ENCODE assay signal across 13 mouse cellular contexts in genomic region chr10:14703239-14703638, GRCm38 (mm10). TPM values are rescaled to one million over a fixed set of nuclear protein-coding genes. Genes with fewer than 3 reads are reported as not detected.
DNase-seq lines count a peak whose midpoint lies in the region; ATAC-seq and TF ChIP-seq lines count a peak whose summit lies in the region.
"Had no signal": no experiment of that assay in that cellular context is flagged by ENCODE, and none has a peak within 500 bp of the region (broad histone marks: within the 10 kb centered on the region; RNA-seq: fewer than 3 reads in every experiment).

No protein-coding gene starts in this region.

- TF ChIP-seq POLR2A in kidney, adult 2 months (IDR thresholded peaks at IDR 0.05; ENCODE audit: low read depth, low read length) = no peak

- H3K4me3 ChIP-seq in kidney, embryonic 14.5 days (ENCODE audit: low read length) = no peak overlapping the region
- H3K4me3 ChIP-seq in kidney, adult 2 months (ENCODE audit: insufficient read depth, low read depth, low read length) = no peak overlapping the region
- peak overlapping the region; percentile 88 for H3K4me3 ChIP-seq in forebrain, embryonic 12.5 days (replicated peaks)
- no peak overlapping the region; the same call in 1 of the 2 replicates for H3K4me3 ChIP-seq in hindbrain, embryonic 16.5 days (ENCODE audit: low read length)
- peak overlapping the region; percentile 90 for H3K4me3 ChIP-seq in neural tube, embryonic 12.5 days
- H3K4me3 ChIP-seq: embryonic facial prominence, embryonic 12.5 days; stomach, embryonic 15.5 days had no signal

- DNase-seq in kidney, adult 2 months = no peak
- no peak for DNase-seq in thymus, postnatal 25 days
- no peak for DNase-seq in cerebellum, adult 18-20 months
- DNase-seq in cerebellum, adult 8-10 months = no peak
- DNase-seq: kidney, postnatal 25 days had no signal

- WGBS in kidney, embryonic 14.5 days = 60% methylated on average over 1 of the region's 1 CpGs
- 82% methylated on average over 1 of the region's 1 CpGs for WGBS in kidney, adult 2 months
- 31% methylated on average over 1 of the region's 1 CpGs for WGBS in forebrain, embryonic 12.5 days
- 13% methylated on average over 1 of the region's 1 CpGs for WGBS in hindbrain, embryonic 16.5 days
- 24% methylated on average over 1 of the region's 1 CpGs for WGBS in neural tube, embryonic 12.5 days

- H3K27ac ChIP-seq in kidney, embryonic 14.5 days (ENCODE audit: low read depth, low read length) = no peak overlapping the region
- H3K27ac ChIP-seq in kidney, adult 2 months (ENCODE audit: insufficient read depth, low read depth, low read length) = no peak overlapping the region
- peak overlapping the region; percentile 56; the same call in 1 of the 2 replicates for H3K27ac ChIP-seq in forebrain, embryonic 12.5 days
- H3K27ac ChIP-seq in hindbrain, embryonic 16.5 days (ENCODE audit: low read depth, low read length) = no peak overlapping the region
- no peak overlapping the region for H3K27ac ChIP-seq in neural tube, embryonic 12.5 days
- H3K27ac ChIP-seq: embryonic facial prominence, embryonic 12.5 days; limb, embryonic 15.5 days; stomach, embryonic 15.5 days had no signal

- ATAC-seq in kidney, embryonic 14.5 days (ENCODE audit: low FRiP score, low TSS enrichment) = no peak
- ATAC-seq in forebrain, embryonic 12.5 days (ENCODE audit: low FRiP score) = no peak
- no peak for ATAC-seq in hindbrain, embryonic 16.5 days
- ATAC-seq in neural tube, embryonic 12.5 days (ENCODE audit: low FRiP score, low read depth) = peak; percentile 11; the same call in 1 of the 2 replicates
- ATAC-seq: inflammation-experienced regulatory T-cells, adult 6 months had no signal

- no peaks in the 10 kb centered on the region for H3K27me3 ChIP-seq in kidney, embryonic 14.5 days (ENCODE audit: control insufficient read depth, insufficient read depth, low read length)
- no peaks in the 10 kb centered on the region for H3K27me3 ChIP-seq in kidney, adult 2 months (replicated peaks; ENCODE audit: control insufficient read depth, insufficient read depth, low read length)
- no peaks in the 10 kb centered on the region for H3K27me3 ChIP-seq in forebrain, embryonic 12.5 days
- H3K27me3 ChIP-seq in hindbrain, embryonic 16.5 days (replicated peaks; ENCODE audit: control insufficient read depth, insufficient read depth, low read length) = no peaks in the 10 kb centered on the region
- no peaks in the 10 kb centered on the region for H3K27me3 ChIP-seq in neural tube, embryonic 12.5 days (replicated peaks)
- H3K27me3 ChIP-seq: embryonic facial prominence, embryonic 12.5 days; limb, embryonic 15.5 days; stomach, embryonic 15.5 days had no signal

- H3K4me2 ChIP-seq in kidney, embryonic 14.5 days (replicated peaks; ENCODE audit: low read depth, low read length) = no peak overlapping the region
- H3K4me2 ChIP-seq in forebrain, embryonic 12.5 days = peak overlapping the region; percentile 58
- H3K4me2 ChIP-seq in hindbrain, embryonic 16.5 days (ENCODE audit: low read length) = peak overlapping the region; percentile 70
- peak overlapping the region; percentile 71 for H3K4me2 ChIP-seq in neural tube, embryonic 12.5 days (replicated peaks)

- H3K9me3 ChIP-seq in kidney, embryonic 14.5 days (ENCODE audit: control insufficient read depth, low read length) = no peaks in the 10 kb centered on the region
- H3K9me3 ChIP-seq in forebrain, embryonic 12.5 days = no peaks in the 10 kb centered on the region
- H3K9me3 ChIP-seq in hindbrain, embryonic 16.5 days (ENCODE audit: control insufficient read depth, low read length) = 0 out of 2 replicates have a peak, but pooled peaks cover 2% of the 10 kb centered on the region
- no peaks in the 10 kb centered on the region for H3K9me3 ChIP-seq in neural tube, embryonic 12.5 days
- H3K9me3 ChIP-seq: embryonic facial prominence, embryonic 12.5 days; limb, embryonic 15.5 days; stomach, embryonic 15.5 days had no signal

- 0 out of 2 replicates have a peak overlapping the region, but pooled peaks have one; percentile 37 for H3K9ac ChIP-seq in kidney, embryonic 14.5 days (ENCODE audit: low read depth, low read length)
- H3K9ac ChIP-seq in forebrain, embryonic 12.5 days = peak overlapping the region; percentile 5; the same call in 1 of the 2 replicates
- no peak overlapping the region for H3K9ac ChIP-seq in hindbrain, embryonic 16.5 days (ENCODE audit: low read depth, low read length)
- no peak overlapping the region for H3K9ac ChIP-seq in neural tube, embryonic 12.5 days
- H3K9ac ChIP-seq: embryonic facial prominence, embryonic 12.5 days; limb, embryonic 15.5 days; stomach, embryonic 15.5 days had no signal

- peaks cover 12% of the 10 kb centered on the region for H3K4me1 ChIP-seq in kidney, embryonic 14.5 days (ENCODE audit: control insufficient read depth, insufficient read depth, low read length)
- no peaks in the 10 kb centered on the region for H3K4me1 ChIP-seq in kidney, adult 2 months (ENCODE audit: control insufficient read depth, insufficient read depth, low read length)
- peaks cover 22% of the 10 kb centered on the region for H3K4me1 ChIP-seq in forebrain, embryonic 12.5 days
- H3K4me1 ChIP-seq in hindbrain, embryonic 16.5 days (ENCODE audit: control insufficient read depth, insufficient read depth, low read depth, low read length) = peaks cover 15% of the 10 kb centered on the region
- H3K4me1 ChIP-seq in neural tube, embryonic 12.5 days = peaks cover 13% of the 10 kb centered on the region

- TF ChIP-seq CTCF in kidney, adult 2 months (conservative IDR thresholded peaks at IDR 0.05; ENCODE audit: insufficient read depth, insufficient read length, low read depth, low read length) = no peak

- no peaks in the 10 kb centered on the region for H3K36me3 ChIP-seq in kidney, embryonic 14.5 days (ENCODE audit: control insufficient read depth, insufficient read depth, low read length)
- H3K36me3 ChIP-seq in kidney, adult 2 months (ENCODE audit: control insufficient read depth, insufficient read depth, low read length) = no peaks in the 10 kb centered on the region
- H3K36me3 ChIP-seq in forebrain, embryonic 12.5 days (replicated peaks) = no peaks in the 10 kb centered on the region
- no peaks in the 10 kb centered on the region for H3K36me3 ChIP-seq in hindbrain, embryonic 16.5 days (ENCODE audit: control insufficient read depth, insufficient read depth, low read length)
- no peaks in the 10 kb centered on the region for H3K36me3 ChIP-seq in neural tube, embryonic 12.5 days
- H3K36me3 ChIP-seq: embryonic facial prominence, embryonic 12.5 days; limb, embryonic 15.5 days; stomach, embryonic 15.5 days had no signal

RNA-seq across cellular contexts. Expression of gene Vta1, which starts 2.1 kb away (rescaled TPM):
- 118 and 121 TPM in 2 replicates for polyA plus RNA-seq in kidney, embryonic 14.5 days (2014; fragmentation: Nextera tagmentation; extraction: Ambion mirVana)
- polyA plus RNA-seq in kidney, adult 2 months (2012; rRNA removed) = 77.7 and 82.5 TPM in 2 replicates
- 154 and 159 TPM in 2 replicates for polyA plus RNA-seq in forebrain, embryonic 12.5 days (2016; fragmentation: Nextera tagmentation; extraction: Ambion mirVana)
- 177 and 196 TPM in 2 replicates for polyA plus RNA-seq in hindbrain, embryonic 16.5 days (2015; fragmentation: Nextera tagmentation; extraction: Ambion mirVana)
- polyA plus RNA-seq in neural tube, embryonic 12.5 days (2016; fragmentation: Nextera tagmentation; extraction: Ambion mirVana) = 193 and 213 TPM in 2 replicates

RNA-seq across cellular contexts. Expression of gene Nmbr, which starts 2.2 kb away (rescaled TPM):
- 0.41 TPM in 1 of 2 replicates, not detected in the other for polyA plus RNA-seq in kidney, embryonic 14.5 days (2014; fragmentation: Nextera tagmentation; extraction: Ambion mirVana)
- polyA plus RNA-seq in kidney, adult 2 months (2012; rRNA removed) = 0.38 TPM in 1 of 2 replicates, not detected in the other
- 0.28 and 0.43 TPM in 2 replicates for polyA plus RNA-seq in forebrain, embryonic 12.5 days (2016; fragmentation: Nextera tagmentation; extraction: Ambion mirVana)
- polyA plus RNA-seq in hindbrain, embryonic 16.5 days (2015; fragmentation: Nextera tagmentation; extraction: Ambion mirVana) = 2.5 and 3.0 TPM in 2 replicates
- 0.30 and 0.40 TPM in 2 replicates for polyA plus RNA-seq in neural tube, embryonic 12.5 days (2016; fragmentation: Nextera tagmentation; extraction: Ambion mirVana)
- polyA plus RNA-seq: inflammation-experienced regulatory T-cells, adult 6 months; limb, embryonic 15.5 days had no signal

RNA-seq across cellular contexts. Expression of gene Gje1, which starts 14.8 kb away (rescaled TPM):
- polyA plus RNA-seq in kidney, embryonic 14.5 days (2014; fragmentation: Nextera tagmentation; extraction: Ambion mirVana) = not detected in 2 replicates
- not detected in 2 replicates for polyA plus RNA-seq in kidney, adult 2 months (2012; rRNA removed)
- not detected in 2 replicates for polyA plus RNA-seq in forebrain, embryonic 12.5 days (2016; fragmentation: Nextera tagmentation; extraction: Ambion mirVana)
- polyA plus RNA-seq in hindbrain, embryonic 16.5 days (2015; fragmentation: Nextera tagmentation; extraction: Ambion mirVana) = not detected in 2 replicates
- not detected in 2 replicates for polyA plus RNA-seq in neural tube, embryonic 12.5 days (2016; fragmentation: Nextera tagmentation; extraction: Ambion mirVana)
- polyA plus RNA-seq: inflammation-experienced regulatory T-cells, adult 6 months; limb, embryonic 15.5 days; stomach, embryonic 15.5 days had no signal

Comparison
In these comparisons a context has a peak if more than half of its experiments do, and no peak if none do; other contexts are left out.
1. H3K4me3 ChIP-seq: peak in forebrain, embryonic 12.5 days (single experiment) and neural tube, embryonic 12.5 days (single experiment); none in kidney, embryonic 14.5 days (single experiment), kidney, adult 2 months (single experiment) and hindbrain, embryonic 16.5 days (single experiment).
2. H3K9ac ChIP-seq: peak in kidney, embryonic 14.5 days (single experiment) and forebrain, embryonic 12.5 days (single experiment); none in hindbrain, embryonic 16.5 days (single experiment) and neural tube, embryonic 12.5 days (single experiment).